In genomic region chr5:144203398-144203959, GRCm38 (mm10) we compare ENCODE assay signal across 14 mouse cellular contexts. TPM values are rescaled to one million over a fixed set of nuclear protein-coding genes. Genes with fewer than 3 reads are reported as not detected.
"Had no signal": no experiment of that assay in that cellular context is flagged by ENCODE, and none has a peak within 500 bp of the region (broad histone marks: within the 10 kb centered on the region; RNA-seq: fewer than 3 reads in every experiment).

No protein-coding gene starts in this region.

- H3K9me3 ChIP-seq: limb, embryonic 15.5 days; neural tube, embryonic 15.5 days had no signal

- H3K4me3 ChIP-seq: layer of hippocampus, adult 2 months; limb, embryonic 15.5 days; liver, embryonic 12.5 days; midbrain, embryonic 10.5 days; myocyte; neural tube, embryonic 15.5 days had no signal

- DNase-seq: kidney, postnatal 4 days; lung, embryonic 14.5 days; lung, postnatal 10 days; lung, postnatal 4 days; midbrain, embryonic 14.5 days; spleen, adult 18-20 months; thymus, adult 18-20 months; thymus, postnatal 14 days had no signal

- H3K4me1 ChIP-seq: limb, embryonic 15.5 days; liver, embryonic 12.5 days; neural tube, embryonic 15.5 days had no signal

- ATAC-seq: liver, embryonic 12.5 days had no signal

- H3K27ac ChIP-seq: layer of hippocampus, adult 2 months; limb, embryonic 15.5 days; liver, embryonic 12.5 days; neural tube, embryonic 15.5 days had no signal

- H3K4me2 ChIP-seq: limb, embryonic 15.5 days; liver, embryonic 12.5 days; lung, embryonic 14.5 days; neural tube, embryonic 15.5 days had no signal

- H3K27me3 ChIP-seq: limb, embryonic 15.5 days; liver, embryonic 12.5 days; neural tube, embryonic 15.5 days had no signal

- H3K9ac ChIP-seq: limb, embryonic 15.5 days; liver, embryonic 12.5 days; lung, embryonic 14.5 days; neural tube, embryonic 15.5 days had no signal

RNA-seq across cellular contexts. Expression of gene Bhlha15, which starts 13.4 kb away (rescaled TPM):
- polyA plus RNA-seq: midbrain, embryonic 14.5 days had no signal
